Mouse (Mus musculus) myocyte (in vitro differentiated cells): ENCODE measurements around the gene Tbc1d23. TPM values are rescaled to one million over a fixed set of nuclear protein-coding genes. Genes with fewer than 3 reads are reported as not detected.

Experiments used
- H3K27me3 ChIP-seq: one replicate; pipeline ENCODE4 v1.6.1; 2011; ENCODE audit not compliant: control insufficient read depth, insufficient read depth, insufficient read length
- H3K36me3 ChIP-seq: one replicate; pipeline ENCODE4 v1.6.1; 2011; ENCODE audit not compliant: control insufficient read depth, insufficient read depth
- H3K4me2 ChIP-seq: one replicate; pipeline ENCODE4 v1.6.1; 2011; ENCODE audit warnings: low read depth, control low read depth
- H3K4me3 ChIP-seq: one replicate; pipeline ENCODE4 v1.5.1; 2011; ENCODE audit warnings: mild to moderate bottlenecking, control low read depth, moderate library complexity
- H3K79me2 ChIP-seq: one replicate; pipeline ENCODE4 v1.6.1; 2011; ENCODE audit not compliant: control insufficient read depth, insufficient read depth
- H3ac ChIP-seq: one replicate; pipeline ENCODE4 v1.6.1; 2011; ENCODE audit not compliant: control insufficient read depth, insufficient read length
- CEBPB ChIP-seq: IDR thresholded peaks from 2 replicates; pipeline ENCODE4 v1.6.1; 2011; ENCODE audit warnings: mild to moderate bottlenecking, moderate library complexity; ENCODE audit not compliant: poor library complexity, insufficient read depth, severe bottlenecking
- E2F4 ChIP-seq: IDR thresholded peaks from one replicate; pipeline ENCODE4 v1.6.1; 2011; ENCODE audit warnings: mild to moderate bottlenecking, control low read depth, moderate library complexity; ENCODE audit not compliant: insufficient read depth
- MAX ChIP-seq: IDR thresholded peaks from one replicate; pipeline ENCODE4 v1.6.1; 2011; ENCODE audit warnings: low read depth, mild to moderate bottlenecking, control low read depth
- MYOD1 ChIP-seq, 3 experiments: IDR thresholded peaks; one replicate each; pipeline ENCODE4 v1.6.1; 2011; ENCODE audit warnings: control low read depth in 2 of 3, low read depth in 2 of 3, mild to moderate bottlenecking in 2 of 3, moderate library complexity in 1 of 3; ENCODE audit not compliant: insufficient read length in 2 of 3, control insufficient read depth in 1 of 3
- MYOG ChIP-seq, 3 experiments: IDR thresholded peaks; one replicate each; pipeline ENCODE4 v1.6.1; 2011; ENCODE audit warnings: control low read depth in 2 of 3, low read depth in 2 of 3, mild to moderate bottlenecking in 2 of 3; ENCODE audit not compliant: insufficient read length in 2 of 3, control insufficient read depth in 1 of 3, insufficient read depth in 1 of 3
- POLR2A ChIP-seq: IDR thresholded peaks from one replicate; pipeline ENCODE4 v1.6.1; 2011; ENCODE audit warnings: low read depth, mild to moderate bottlenecking, control low read depth, moderate library complexity; ENCODE audit not compliant: insufficient read length
- POLR2AphosphoS2 ChIP-seq: IDR thresholded peaks from one replicate; pipeline ENCODE4 v1.6.1; 2011; ENCODE audit warnings: low read depth, control low read depth; ENCODE audit not compliant: insufficient read length
- REST ChIP-seq: IDR thresholded peaks from one replicate; pipeline ENCODE4 v1.6.1; 2011; ENCODE audit warnings: mild to moderate bottlenecking, control low read depth, moderate library complexity; ENCODE audit not compliant: insufficient read depth, insufficient read length
- SRF ChIP-seq: IDR thresholded peaks from one replicate; pipeline ENCODE4 v1.6.1; 2011; ENCODE audit warnings: low read depth; ENCODE audit not compliant: control insufficient read depth, insufficient read length
- TCF12 ChIP-seq: IDR thresholded peaks from one replicate; pipeline ENCODE4 v1.6.1; 2011; ENCODE audit warnings: mild to moderate bottlenecking, control low read depth; ENCODE audit not compliant: poor library complexity, insufficient read depth, severe bottlenecking
- TCF3 ChIP-seq: IDR thresholded peaks from one replicate; pipeline ENCODE4 v1.6.1; 2011; ENCODE audit warnings: low read depth, control low read depth; ENCODE audit not compliant: insufficient read length
- USF1 ChIP-seq: IDR thresholded peaks from one replicate; pipeline ENCODE4 v1.6.1; 2011; ENCODE audit warnings: low read depth, mild to moderate bottlenecking, control low read depth, moderate library complexity
- polyA plus RNA-seq: library from polyadenylated mRNA; unstranded; fragments of >200 nt; fragmentation: generic; extraction: Trizol; gene quantifications from one replicate; pipeline ENCODE4 v1.2.1, GENCODE M21; 2012; ENCODE audit warnings: missing spikeins

The Tbc1d23 gene
- polyA plus RNA-seq, 1 experiment: 9.6 TPM

DNA sequence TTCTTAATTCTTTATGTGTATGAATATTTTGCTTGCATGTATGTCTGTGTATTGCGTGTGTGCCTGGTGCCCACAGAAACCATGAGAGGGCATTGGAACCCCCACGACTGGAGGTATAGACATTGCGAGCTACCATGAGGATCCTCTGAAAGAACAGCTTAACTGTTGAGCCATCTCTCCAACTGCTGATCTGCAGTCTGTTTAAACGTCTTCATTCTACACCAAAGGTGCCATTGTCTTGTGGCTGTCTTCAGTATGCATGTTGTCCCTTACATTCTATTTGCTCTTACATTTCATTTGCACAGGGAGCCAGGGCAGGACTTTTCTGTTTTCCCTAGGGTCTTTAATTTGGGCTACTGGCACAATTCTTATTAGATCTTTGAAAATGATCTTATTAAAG lies 19.7 kb upstream of the Tbc1d23 start:
- H3K4me3 ChIP-seq: no peak overlapping the region
- H3K36me3 ChIP-seq: no peaks in the 10 kb centered on the region
- no peaks in the 10 kb centered on the region for H3K27me3 ChIP-seq
- H3ac ChIP-seq: no peak overlapping the region
- TF ChIP-seq TCF3: no peak
- no peak for TF ChIP-seq E2F4
- no peak for TF ChIP-seq CEBPB
- no peak for TF ChIP-seq POLR2AphosphoS2
- TF ChIP-seq MYOD1 (IDR thresholded peaks at IDR 0.05; ENCODE audit: control insufficient read depth in 1 of 3, insufficient read length in 2 of 3, low read depth in 2 of 3): no peak
- no peak for TF ChIP-seq MYOG (IDR thresholded peaks at IDR 0.05; ENCODE audit: control insufficient read depth in 1 of 3, insufficient read depth in 1 of 3, insufficient read length in 2 of 3, low read depth in 2 of 3)
- no peak for TF ChIP-seq POLR2A
- TF ChIP-seq MAX: no peak
- no peak for TF ChIP-seq REST
- TF ChIP-seq USF1: no peak
- no peak for TF ChIP-seq SRF
- no peak for TF ChIP-seq TCF12
- H3K79me2 ChIP-seq: no peaks in the 10 kb centered on the region
- H3K4me2 ChIP-seq: peak overlapping the region; percentile 75

DNA sequence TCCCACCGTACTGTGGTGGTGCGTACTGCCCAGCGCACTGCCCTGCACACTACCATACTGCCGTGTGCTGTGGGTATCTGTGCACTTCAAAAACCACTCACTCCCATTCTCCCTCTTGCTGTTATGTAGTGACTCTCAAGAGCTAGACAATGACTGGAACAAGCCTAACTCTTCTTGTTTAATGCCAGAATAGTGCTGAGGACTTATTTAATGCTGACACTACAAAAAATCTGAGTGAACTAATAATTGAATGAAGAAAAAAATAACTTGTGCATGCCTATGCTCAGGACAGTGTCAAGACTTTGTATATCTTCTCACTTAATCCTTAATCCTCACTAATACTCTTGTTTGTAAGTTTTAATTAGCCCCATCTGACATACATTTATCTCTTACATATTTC lies 16.2 kb upstream of the Tbc1d23 start:
- TF ChIP-seq MYOG (IDR thresholded peaks at IDR 0.05; ENCODE audit: control insufficient read depth in 1 of 3, insufficient read depth in 1 of 3, insufficient read length in 2 of 3, low read depth in 2 of 3) (no peak), USF1 (no peak), REST (no peak), E2F4 (no peak), POLR2A (no peak), MAX (no peak), MYOD1 (IDR thresholded peaks at IDR 0.05; ENCODE audit: control insufficient read depth in 1 of 3, insufficient read length in 2 of 3, low read depth in 2 of 3) (no peak)
- Histone ChIP-seq H3K4me3 (no peak overlapping the region), H3K79me2 (no peaks in the 10 kb centered on the region), H3K27me3 (no peaks in the 10 kb centered on the region), H3ac (no peak overlapping the region), H3K4me2 (no peak overlapping the region), H3K36me3 (no peaks in the 10 kb centered on the region)

DNA sequence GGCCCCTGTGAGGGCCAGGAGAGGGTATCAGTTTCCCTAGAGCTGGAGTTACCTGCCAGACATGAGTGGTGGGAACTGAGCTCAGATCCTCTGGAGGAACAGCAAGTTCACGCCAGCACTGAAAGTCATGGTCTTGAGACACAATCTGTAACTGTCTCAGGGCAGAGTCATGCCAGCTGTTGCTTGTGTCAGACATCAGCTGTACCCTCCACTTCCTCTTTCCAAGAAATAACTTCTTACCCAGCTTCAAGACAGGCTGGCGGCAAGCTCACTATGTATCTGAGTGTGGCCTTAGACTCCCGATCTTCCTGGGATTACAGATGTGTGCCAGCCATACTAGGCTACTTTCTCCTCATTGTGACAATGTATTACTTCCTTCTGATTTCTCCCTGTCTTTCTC lies 15.3 kb upstream of the Tbc1d23 start:
- Histone ChIP-seq H3K79me2 (no peaks in the 10 kb centered on the region), H3K27me3 (no peaks in the 10 kb centered on the region), H3K4me3 (no peak overlapping the region), H3K36me3 (no peaks in the 10 kb centered on the region), H3K4me2 (no peak overlapping the region), H3ac (no peak overlapping the region)
- TF ChIP-seq TCF3: peak; percentile 30
- no peak for TF ChIP-seq USF1
- no peak for TF ChIP-seq POLR2AphosphoS2
- TF ChIP-seq MYOG (IDR thresholded peaks at IDR 0.05; ENCODE audit: control insufficient read depth in 1 of 3, insufficient read depth in 1 of 3, insufficient read length in 2 of 3, low read depth in 2 of 3): peak in 2 of 3 experiments; percentile 7 to 76
- TF ChIP-seq MYOD1 (IDR thresholded peaks at IDR 0.05; ENCODE audit: control insufficient read depth in 1 of 3, insufficient read length in 2 of 3, low read depth in 2 of 3): peak; percentile 49 to 93 (median 88)

DNA sequence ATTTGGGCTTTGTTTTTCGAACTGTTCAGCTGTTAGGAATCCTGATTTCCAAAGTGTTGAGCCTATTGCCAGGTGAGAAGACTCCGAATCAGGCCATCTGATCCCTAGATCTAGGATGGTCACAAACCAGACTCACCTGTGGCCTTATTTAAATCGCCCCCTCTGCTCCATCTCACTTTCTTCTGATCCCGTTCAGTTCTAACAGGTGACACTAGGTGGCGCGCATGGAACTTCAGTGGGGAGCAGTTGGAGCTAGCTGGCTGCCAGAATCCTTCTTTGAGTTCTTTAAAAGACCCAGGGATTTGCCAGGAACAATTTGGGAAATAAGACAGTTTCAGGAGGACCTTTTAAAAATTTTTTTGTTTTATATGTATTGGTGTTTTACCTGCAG lies 12.5 kb upstream of the Tbc1d23 start:
- no peaks in the 10 kb centered on the region for H3K36me3 ChIP-seq
- H3K4me2 ChIP-seq: peak overlapping the region; percentile 14
- H3ac ChIP-seq: no peak overlapping the region
- H3K4me3 ChIP-seq: no peak overlapping the region
- no peaks in the 10 kb centered on the region for H3K27me3 ChIP-seq
- H3K79me2 ChIP-seq: no peaks in the 10 kb centered on the region
- TF ChIP-seq POLR2A: no peak
- TF ChIP-seq REST: no peak
- TF ChIP-seq POLR2AphosphoS2: no peak
- TF ChIP-seq MAX: no peak
- no peak for TF ChIP-seq TCF3
- TF ChIP-seq MYOG (IDR thresholded peaks at IDR 0.05; ENCODE audit: control insufficient read depth in 1 of 3, insufficient read depth in 1 of 3, insufficient read length in 2 of 3, low read depth in 2 of 3): no peak
- TF ChIP-seq TCF12: no peak
- TF ChIP-seq MYOD1 (IDR thresholded peaks at IDR 0.05; ENCODE audit: control insufficient read depth in 1 of 3, insufficient read length in 2 of 3, low read depth in 2 of 3): no peak
- TF ChIP-seq USF1: no peak
- no peak for TF ChIP-seq CEBPB
- TF ChIP-seq E2F4: no peak
- no peak for TF ChIP-seq SRF

DNA sequence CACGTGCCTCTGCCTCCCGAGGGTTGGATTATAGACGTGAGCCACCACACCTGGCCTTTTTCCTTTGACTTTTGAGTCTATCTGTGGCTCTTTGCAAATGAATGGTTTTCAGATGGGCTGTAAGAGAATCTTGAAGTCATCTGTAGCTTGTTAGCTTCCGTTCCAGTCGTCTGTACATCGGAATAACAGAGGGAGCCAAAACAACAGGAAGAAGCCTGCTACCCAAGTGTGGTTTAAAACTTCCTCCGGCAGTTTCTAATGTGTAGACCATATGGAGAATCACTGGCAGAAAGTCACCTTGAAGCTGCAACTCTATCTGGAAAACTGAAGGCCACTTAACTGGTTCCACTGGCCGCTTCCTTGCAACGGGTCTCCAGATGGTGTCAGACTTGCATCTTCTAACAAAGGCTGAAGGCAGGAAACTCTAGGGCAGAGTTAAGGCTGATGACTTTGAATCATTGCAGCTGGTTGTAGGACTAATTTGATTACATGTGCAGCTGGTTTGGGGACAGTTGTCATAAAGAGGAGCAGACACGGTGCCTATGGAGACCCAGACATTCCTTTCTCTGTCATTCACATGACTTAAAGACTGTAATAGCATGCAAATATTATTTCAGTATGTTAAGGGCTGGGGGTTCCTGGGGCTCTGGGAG lies 12.0 kb upstream of the Tbc1d23 start:
- TF ChIP-seq TCF12: no peak
- TF ChIP-seq POLR2AphosphoS2: no peak
- no peak for TF ChIP-seq MYOG (IDR thresholded peaks at IDR 0.05; ENCODE audit: control insufficient read depth in 1 of 3, insufficient read depth in 1 of 3, insufficient read length in 2 of 3, low read depth in 2 of 3)
- TF ChIP-seq TCF3: no peak
- no peak for TF ChIP-seq USF1
- TF ChIP-seq CEBPB: no peak
- TF ChIP-seq REST: no peak
- no peak for TF ChIP-seq MAX
- Histone ChIP-seq H3K79me2 (no peaks in the 10 kb centered on the region), H3ac (no peak overlapping the region), H3K36me3 (no peaks in the 10 kb centered on the region), H3K27me3 (no peaks in the 10 kb centered on the region), H3K4me2 (peak overlapping the region; percentile 14), H3K4me3 (no peak overlapping the region)
